Mouse (Mus musculus) spleen, postnatal 14 days (tissue): ENCODE measurements around the gene Plaa.

ENCODE experiments used
- DNase-seq, 2 experiments: peaks; one replicate each; pipeline ENCODE4 v3.0.0; 2021 to 2022; ENCODE audit warnings: low spot score in 2 of 2

Gene Plaa

GRCm38 (mm10) chr4:94556265-94557054 is 46.6 kb downstream of the Plaa start, which contains the start of the genes Gm10306 and Caap1:
Gm10306 (plus strand) TSS chr4:94556546.
Caap1 (minus strand) TSS chr4:94556796.
- DNase-seq = peak; percentile 85 to 95

DNA sequence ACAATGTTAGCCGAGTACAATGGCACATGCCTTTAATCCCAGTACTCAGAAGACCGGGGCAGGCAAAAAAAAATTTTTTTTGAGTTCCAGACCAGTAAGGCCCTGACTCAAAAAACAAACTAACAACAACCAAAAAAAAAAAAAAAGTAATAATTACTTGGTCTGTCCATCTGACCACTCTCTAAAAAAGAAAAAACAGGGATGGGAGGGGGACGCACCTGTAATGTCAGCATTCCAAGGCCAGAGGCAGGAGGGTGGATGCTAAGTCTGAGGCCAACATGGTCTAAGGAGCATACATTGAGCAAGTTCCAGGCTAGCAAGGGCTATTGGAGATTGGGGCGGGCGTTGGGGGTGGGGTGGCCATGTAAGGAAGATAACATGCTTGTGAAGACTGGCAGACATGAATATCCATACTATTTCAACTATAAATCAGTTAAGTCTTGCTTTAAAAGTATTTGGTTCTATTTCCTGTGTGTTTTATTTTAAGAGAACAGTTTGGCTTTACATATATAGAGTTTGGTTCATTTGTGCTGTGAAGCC is 48.0 kb downstream of the Plaa start:
- DNase-seq = no peak

DNA sequence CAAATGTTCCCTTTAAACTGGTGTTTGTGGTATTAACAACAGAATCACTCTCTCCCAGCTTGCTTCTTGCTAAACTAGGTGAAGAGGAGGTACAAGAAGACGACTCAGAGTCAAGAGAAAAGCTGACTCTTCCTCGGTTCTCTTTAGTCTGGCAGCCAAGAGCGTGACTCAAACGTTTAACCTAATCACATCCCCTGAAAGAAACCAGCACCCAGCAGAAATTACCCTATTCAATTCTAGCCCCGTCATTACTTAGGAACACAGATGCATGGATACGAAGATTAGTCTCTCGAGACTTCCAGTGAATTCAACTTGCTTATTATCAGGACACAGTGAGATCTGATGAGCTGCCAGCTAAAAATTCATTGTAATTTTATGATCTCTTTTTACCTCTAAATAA is 58.7 kb downstream of the Plaa start:
- no peak for DNase-seq

DNA sequence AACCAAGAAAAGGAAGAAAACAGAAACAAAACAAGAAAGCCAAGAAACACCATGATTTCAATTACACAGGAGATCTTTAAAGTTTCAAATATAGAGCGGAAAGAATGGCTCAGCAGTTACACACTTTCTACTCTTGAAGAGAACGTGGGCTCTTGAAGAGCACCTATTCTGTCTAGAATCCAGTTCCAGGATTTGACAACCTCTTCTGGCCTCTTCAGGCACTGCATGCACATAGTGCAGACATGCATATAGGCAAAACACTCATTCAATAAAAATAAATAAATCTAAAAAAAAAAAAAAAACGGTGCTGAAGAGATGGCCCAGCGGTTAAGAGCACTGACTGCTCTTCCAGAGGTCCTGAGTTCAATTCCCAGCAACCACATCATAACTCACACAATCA is 60.0 kb downstream of the Plaa start:
- DNase-seq = no peak

- no peak for DNase-seq
Observed at GRCm38 (mm10) chr4:94533205-94533604, 69.8 kb downstream of the Plaa start.

GRCm38 (mm10) chr4:94529448-94529847 is 73.6 kb downstream of the Plaa start:
- DNase-seq = no peak

DNA sequence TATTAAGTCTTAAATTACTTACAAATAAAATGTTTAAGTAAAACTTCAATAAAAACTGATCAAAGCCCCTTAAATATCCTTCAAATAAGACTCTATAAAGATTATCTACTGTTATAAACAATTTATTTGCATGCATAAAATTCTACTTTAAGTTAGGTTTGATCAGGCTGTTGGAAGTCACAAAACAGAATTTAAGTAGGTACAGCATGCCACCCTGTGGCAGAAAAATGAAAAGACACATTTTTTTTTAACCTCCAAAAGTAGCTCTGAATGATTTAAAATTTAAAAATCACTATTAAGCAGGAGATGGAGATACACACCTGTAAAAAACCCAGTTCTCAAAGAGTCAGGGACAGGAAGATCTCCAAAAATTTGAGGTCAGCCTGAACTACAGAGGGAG is 79.7 kb downstream of the Plaa start:
- DNase-seq = no peak

- DNase-seq = peak in 1 of 2 experiments; percentile 7
Observed at GRCm38 (mm10) chr4:94517631-94518030, 85.4 kb downstream of the Plaa start.
